Mouse (Mus musculus): Measurements from ENCODE around the gene Padi1.

The Padi1 gene

DNA sequence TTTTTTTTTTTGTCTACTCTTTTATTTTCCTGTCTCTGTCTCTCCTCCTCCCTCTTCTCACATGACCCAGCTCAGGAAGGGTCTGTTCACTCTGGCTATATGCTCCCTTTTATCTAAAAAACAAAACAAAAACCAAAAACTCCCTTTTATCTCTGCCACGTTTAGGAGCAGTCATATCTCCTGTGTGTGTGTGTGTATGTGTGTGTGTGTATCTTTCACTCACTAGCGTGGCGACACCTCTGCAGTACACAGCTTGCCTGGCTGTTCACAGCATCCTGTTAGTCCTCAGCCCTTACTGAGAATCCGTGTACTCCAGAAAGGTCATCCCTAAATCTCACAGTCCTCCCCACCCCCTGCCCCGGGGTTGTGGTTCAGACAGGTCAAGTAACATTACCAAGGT lies 30.1 kb downstream of the Padi1 start:
- DNase-seq: no peak

DNA sequence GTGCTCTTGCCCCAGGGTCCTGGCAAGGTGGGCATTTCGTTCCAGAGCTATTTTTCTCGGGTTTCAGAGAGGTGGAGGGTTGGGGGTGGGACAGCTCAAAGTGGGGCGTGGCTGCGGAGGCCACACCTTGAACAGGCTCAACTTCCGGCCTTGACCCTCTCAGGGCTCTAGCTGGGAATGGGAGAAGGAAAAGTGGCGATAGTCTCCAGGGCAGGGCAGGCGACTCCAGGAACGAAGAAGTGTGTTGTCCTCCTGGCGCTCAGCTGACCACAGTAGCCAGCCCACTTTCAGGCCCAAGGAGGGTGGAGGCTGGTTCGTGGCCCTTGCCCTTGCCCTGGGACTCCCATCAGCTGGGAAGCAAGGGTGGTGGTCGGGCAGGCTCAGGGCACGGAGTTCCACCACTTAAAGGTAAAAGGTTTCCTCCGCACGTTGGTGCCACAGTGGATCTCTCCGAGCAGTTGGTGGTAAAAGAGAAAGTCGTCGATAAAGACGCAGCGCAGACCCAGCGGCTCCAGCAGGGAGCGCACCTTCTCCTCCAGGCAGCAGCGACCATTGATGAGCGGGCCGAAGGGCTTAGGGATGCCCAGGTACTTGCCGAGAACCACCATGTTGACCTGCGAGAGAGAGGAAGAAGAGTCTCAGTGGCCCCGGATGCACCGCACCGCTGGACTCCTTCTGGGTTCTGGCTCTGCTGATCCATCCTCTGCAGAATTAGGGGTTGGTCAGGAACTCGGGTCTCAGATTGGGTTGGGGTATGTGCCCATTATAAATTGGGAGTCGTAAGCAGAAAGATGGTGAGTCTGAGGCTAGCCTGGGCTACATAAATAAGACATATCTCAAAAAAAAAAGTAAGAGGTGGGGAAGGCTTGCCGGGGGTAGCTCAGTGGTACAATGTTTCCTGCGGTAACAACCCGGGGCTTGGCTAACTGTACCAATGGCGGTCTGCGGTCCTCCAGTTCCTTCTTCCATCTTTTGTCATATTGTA lies 31.0 kb downstream of the Padi1 start:
- peak; percentile 56 to 78 for DNase-seq

DNA sequence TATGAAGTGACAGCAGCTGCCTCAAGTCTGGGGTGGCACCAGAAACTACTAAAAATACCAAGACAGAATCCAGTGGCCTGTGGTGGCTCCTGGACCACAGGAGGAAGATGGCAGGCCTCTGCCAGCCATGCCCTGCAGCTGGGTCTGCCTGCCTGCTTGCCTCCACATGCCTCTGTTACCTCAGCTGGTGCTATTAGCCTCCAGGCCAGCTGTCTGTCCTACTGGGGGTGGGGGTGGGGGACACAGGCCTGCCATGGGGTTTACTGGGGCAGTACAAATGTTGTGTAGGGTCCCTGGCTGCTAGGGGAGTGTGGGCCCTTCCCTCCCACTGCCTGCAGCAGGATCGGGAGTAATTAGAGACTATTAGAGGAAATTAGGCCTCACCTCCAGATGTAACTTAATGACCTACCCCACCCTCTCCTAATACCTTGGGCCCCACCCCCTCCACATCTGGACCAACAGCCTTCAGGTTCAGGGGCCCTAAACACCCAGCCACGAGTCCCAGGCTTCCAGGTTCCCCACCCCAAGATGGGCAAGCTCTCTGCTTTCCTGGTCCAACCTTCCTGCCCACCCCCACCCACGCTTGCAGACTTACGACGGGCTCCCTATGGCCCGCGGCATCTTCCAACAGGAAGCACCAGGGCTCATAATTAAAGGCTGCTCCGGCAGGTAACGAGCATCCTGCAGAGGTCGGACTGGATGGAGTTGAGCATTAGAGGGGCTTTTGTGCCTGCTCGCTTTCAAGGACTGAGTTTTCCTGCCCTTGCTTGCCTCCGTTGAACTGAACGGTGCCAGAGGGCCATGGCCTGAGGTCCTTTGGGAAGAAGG lies 32.0 kb downstream of the Padi1 start:
- DNase-seq: no peak

DNA sequence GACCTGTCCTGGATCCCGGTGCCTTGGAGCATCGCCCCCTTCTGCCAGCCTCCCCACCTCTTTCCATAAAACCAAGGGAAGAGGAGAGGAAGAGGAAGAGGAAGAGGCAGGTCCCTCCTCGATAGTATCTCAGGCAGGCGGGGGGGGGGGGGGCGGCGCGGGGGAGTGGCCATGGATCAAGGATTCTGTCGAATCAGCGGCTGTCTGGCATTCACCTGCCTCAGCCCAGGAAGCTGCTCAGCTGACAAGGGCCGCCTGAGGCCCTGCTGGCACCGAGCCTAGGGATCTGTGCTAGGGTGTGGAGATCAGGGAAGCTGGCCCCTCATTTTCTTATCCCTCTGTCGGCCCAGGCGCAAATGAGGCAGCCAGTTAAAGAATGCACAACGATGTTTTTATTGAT lies 33.0 kb downstream of the Padi1 start:
- DNase-seq: peak; percentile 49 to 72

DNA sequence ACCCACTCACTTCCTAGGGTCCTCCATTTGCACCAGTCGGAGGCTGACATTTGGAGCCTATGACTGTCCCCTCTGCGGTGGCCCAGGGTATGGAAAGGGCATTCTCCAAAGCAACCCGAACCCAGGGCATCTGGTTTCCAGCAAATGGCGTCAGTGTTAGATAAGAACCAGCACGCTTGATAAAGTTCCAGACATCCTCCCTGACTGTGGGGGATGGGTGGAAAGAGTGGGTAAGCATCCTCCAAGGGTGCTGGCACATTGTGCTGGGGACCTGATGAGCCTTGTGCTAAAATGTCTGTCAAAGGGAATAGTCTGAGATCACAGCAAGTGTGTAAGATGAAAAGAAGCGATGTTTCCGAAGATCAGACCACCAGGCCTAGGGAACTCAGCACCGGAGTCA lies 33.4 kb downstream of the Padi1 start:
- no peak for DNase-seq

DNA sequence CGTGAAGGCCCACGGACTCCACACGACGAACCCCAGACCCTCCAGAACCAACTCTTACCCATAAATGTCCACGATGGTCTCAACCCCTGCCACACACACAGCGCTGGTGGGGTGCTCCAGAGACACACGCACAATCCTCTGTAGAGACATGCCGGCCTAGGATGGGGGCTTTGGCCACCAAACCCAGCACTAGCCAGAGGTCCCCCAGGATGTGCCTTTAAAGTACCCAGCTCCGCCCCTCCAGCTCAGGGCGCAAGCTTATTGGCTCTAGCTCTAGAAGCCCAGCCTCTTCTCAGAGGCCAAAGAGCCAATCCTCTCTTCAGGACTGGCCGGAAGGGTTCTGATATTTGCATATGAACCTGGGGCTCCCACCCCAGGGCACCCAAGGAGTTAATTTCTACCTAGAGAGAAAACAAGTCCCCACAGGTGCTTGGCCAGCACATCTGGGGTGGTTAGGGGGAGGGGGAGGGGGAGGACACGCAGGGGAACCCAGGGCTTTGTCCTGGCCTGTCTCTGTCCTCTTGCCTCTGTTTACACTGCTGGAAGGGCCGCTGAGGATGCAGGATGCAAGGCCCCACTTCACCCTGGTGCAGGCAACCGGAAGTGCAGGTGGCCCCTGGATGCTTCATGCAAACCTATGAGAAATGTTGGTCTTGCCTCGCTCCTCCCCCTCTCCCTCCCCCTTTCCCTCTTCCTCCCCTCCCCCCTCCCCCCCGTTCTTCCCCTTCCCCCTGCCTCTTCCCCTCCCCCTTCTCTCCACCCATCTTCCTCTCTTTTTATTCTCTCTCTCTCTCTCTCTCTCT lies 34.9 kb downstream of the Padi1 start, which contains the start of gene Padi3:
Gene Padi3, minus strand, starts transcription at position 191 of the 803 bp plus-strand sequence.
- no peak for DNase-seq

DNA sequence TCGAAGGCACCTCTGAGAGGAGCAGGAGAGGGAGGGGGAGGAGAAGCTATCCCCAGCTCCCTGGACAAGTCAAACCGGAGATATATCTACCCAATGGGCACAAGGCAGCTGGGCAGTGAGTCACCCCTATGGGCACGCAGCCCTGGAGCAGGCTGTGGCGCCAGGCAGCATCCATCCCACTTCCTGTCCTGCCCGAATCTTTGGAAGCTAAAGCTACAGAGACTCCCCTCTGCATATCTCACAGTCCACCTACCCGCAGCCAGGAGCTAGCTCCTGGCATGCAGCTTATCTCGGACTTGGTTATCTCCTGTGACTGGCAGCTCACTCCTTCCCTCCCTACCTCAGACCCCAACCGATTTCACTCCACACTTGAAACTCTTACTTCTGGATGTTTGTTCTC lies 36.5 kb downstream of the Padi1 start:
- no peak for DNase-seq

DNA sequence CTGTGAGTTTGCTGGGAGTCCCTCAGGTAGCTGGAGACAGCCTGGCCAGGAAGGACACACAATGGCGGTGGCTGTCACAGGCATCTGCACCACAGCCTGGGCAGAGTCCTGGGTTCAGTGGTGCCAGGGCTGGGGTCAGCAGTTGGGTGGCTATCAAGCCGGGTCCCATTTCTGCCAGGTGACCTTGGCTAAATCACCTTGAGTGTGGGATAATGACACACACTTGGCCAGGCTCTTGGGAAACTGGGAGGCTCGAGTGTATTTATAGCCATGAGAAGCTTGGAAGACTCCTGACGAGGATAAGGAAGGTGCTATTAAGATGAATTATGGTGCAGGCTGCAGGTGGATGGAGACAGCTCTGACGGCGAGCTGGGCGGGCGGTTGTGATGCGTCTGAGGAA lies 41.0 kb downstream of the Padi1 start:
- DNase-seq: no peak

DNA sequence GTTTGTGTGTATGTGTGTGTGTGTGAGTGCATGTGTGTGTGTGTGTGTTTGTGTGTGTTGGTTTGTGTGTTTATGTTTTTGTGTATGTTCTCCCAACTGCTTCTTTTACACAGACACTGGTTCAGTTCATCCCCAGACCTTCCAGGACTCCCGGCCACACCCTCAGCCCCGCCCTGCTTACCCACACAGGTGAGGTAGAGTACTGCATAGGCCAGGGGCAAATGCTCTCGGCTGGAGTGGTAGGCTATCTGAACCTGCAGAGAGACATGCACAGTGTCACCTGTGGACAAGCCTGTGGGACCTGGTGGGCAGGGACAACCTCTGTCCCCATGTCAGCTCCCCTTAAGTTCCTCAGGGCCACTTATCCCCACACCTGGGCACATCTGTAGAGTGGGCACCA lies 44.2 kb downstream of the Padi1 start:
- no peak for DNase-seq

DNA sequence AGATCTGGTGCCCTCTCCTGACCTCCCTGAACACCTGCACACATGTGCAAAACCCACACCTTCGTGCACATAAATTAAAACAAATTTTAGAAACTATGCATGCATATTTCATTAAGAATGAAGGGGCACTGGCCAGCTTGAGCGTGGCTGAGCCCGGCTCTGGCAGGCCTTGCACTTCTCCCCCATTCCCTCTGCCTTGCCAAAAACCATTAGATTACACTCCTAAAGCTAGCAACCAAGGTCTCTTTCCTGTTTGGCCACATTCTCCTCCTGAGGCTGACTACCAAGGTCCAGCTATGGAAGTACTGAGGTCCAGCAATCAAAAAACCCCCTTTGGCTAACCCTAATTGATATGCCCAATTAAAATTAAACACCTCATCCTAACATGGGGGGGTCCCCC lies 48.8 kb downstream of the Padi1 start:
- DNase-seq: no peak

DNA sequence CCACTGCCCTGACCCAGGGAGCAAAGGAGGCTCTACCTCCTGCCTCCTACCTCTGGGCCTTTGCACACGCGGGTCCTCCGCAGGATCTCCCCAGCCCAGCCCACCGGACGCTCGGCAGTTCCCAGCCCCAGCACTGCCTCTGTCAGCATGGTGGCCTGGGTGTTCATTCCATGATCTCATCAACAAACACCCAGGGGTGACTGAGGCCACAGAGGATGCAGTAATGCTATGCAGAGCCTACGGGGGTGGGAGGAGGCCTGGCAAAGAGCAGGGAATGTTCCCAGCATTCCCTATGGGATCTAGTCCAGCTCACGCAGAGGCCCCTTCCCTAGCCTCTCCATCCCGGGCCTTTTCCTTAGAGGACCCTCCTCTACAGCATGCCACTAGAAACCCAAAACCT lies 50.9 kb downstream of the Padi1 start:
- DNase-seq: no peak

DNA sequence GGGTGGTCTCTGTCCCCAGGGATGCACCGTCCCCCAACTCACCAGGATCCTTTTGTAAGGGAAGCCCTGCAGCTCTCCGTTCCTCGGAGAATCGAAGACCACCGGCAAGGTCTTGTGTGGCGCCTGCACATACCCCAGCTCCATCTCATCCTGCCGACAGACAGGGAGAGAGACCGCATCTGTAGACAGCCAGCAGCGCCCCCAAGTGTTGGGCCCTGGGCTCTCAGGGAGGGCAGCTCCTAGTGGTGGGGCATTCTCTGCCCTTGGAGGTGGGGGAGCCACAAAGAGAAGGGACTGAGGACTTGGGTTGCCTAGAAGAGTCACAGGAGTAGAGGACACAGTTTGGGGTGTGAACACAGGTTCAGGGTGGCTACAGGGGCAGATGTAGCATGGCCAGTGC lies 51.8 kb downstream of the Padi1 start:
- no peak for DNase-seq

DNA sequence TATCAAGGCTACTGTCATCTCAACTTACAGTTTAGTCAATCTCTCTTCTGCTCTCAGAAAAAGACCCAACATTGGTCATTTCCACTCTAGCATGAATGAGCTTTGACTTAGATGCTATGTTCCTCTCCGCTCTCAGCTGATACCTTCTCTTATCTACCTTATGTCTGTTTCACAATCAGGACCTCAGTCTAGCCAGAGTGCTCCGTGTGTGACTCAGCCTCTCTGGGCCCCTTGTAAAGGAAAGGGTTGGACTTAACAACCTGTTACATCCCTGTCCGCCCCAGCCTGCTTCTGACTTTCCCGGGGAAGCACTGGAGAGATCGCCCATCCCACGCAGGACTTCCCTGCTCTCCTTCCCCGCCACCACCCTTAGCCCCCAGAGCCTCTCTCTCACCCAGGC lies 53.0 kb downstream of the Padi1 start:
- no peak for DNase-seq

DNA sequence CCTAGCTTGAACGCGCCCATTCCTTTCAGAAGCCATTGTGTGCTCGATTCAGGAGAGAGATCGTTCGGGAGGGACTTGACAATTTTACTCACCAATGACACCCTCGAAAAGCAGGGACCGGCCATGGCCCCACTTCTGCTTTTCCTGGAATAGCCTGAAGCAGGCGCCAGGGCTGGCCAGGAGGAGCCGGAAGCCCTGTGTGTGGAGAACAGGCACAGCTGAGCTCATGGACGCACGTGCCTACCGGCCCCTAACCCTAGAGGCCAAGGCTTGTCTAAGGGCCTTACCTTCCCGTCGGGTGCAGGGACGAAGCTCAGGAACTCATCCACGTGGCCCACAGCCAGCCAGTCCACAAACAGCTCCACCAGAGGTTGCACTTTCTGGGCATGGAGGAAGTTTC lies 54.5 kb downstream of the Padi1 start:
- DNase-seq: no peak

DNA sequence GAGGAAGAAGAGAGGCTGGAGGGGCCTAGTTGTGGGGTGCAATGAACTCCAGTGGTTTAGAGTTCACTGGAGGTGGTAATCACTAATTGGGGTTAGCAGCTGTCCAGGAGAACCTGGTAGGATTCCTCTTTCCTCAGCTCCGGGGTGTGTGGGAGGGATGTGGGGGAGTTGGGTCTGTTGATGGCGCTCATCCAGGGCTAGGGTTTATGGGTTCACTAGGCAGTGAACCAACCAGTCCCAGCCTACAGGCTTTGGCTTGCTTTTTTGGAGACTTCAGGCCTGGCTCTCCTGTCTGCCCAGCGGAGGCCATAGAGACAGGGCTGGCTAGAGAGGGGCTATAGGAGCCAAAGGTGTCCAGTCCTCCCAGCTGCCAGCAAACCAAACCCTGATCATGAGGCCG lies 55.6 kb downstream of the Padi1 start:
- no peak for DNase-seq

DNA sequence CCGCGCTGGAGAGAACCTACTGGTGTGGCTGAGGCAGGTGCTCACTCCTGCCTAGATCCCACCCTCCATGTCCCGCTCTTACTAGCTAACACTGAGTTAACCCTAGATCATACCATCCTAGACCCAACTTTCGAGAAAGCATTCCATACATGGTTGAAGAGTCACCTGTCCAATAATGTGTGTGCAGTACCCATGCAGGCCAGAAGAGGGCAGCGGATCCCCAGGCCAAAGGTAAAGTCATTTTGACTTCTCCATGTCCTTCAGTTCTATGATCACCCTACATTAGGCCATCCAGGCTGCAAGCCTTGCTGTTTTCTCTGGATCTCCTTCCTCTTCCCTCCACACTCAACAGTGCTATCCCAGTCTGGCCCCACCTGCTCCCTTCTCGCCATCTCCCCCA lies 56.6 kb downstream of the Padi1 start:
- DNase-seq: peak; percentile 67 to 81

DNA sequence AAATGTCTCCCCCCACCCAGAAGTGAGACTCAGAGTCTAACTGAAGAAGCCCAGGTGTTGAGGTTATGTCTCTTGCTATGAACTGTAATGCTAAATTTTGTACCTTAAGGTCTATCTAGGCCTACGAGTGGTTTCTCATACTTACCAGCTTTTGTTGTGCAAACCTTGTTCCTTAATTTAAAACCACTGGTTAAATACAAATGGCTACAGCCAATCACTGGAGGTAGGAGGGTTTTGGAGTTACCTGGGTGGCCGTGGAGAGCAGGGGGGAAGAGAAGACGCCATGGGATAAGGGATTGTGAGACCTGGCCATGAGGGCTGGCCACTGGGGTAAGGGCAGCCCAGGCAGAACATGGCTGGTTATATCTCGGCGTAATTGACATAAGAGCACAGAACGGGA lies 57.3 kb downstream of the Padi1 start:
- DNase-seq: no peak

DNA sequence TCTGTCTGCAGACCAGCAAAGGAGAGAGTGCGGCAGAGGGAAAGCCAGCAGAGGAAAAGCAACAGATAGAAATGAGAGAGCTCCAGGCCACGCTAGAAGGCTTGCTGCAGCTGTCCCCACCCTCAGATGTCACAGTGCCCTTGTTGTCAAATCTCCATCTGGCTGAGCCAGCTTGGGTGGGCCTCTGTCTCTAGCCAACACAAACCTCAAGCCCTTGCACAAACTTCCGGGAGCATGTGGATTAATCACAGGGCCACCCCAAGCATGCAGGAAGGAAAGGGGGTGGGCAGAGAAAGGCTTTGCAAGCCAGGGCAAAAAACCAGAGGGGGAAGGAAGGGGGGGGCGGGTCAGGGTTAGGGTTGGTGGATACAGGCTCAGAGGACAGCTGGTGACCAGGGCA lies 58.2 kb downstream of the Padi1 start:
- DNase-seq: peak; percentile 36 to 64

DNA sequence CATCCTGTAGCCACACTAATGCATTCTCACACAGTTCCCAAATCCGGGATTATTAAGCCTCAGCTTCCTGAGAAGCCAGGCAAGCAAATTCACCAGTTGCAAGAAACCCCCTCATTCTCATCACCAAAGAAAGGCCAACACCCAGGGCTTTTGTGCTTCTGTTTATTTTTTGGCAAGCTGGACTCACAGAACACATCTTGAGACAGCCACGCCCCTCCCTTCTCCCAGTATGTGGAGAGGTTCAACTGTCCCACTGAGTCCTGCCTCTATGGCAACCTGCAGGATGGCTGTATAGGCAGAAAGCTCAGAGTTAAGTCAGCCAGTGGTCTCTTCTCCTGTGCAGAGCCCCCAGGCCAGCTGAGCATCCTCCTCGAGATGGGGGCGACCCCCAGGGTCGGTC lies 60.4 kb downstream of the Padi1 start:
- DNase-seq: no peak

DNA sequence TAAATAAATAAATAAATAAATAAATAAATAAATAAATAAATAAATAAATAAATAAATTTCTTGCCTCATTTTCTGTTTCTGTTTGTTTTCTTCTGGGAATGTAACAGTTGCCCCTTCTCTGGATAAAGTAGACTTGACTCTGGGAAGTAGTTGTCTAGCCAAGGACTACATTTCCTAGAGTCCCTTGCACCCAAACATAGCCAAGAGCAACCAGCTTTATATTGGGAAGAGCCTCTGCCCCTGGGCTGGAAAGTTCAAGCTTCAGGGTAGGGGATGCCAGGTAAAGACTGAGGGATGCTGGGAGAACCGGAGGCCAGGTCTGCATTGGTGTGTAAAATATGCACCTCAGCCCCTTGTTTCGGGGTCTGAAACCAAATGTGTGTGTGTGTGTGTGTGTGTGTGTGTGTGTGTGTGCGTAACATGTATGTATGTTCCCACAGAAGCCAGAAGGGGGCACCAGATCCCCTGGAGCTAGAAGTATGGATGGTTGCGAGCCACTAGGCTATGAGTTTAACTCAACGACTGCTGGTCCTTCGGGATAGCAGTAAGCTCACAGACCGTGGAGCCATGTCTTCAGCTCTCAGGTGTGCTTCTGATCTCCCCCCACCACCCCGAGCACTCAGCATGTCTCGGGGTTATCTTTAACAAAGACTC lies 61.2 kb downstream of the Padi1 start:
- no peak for DNase-seq

DNA sequence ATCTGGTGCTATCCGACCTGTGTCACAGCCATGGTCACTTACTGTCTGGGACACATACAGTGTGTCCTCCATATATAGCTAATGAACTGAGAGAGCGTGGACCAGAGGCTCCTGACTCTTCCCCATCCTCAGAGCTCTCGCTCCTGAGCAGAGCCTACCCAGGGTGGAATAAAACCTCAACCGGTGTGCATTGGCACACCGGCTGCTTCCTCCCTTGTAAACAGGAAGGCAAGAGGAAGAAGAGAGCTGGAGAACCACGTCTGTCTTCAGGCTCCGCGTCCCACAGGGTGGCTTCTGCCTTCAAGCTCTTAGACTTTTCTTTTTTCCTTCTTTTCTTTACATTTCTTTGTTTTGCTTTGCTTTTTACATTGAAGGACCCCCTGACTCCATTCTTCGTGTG lies 62.8 kb downstream of the Padi1 start:
- DNase-seq: no peak

DNA sequence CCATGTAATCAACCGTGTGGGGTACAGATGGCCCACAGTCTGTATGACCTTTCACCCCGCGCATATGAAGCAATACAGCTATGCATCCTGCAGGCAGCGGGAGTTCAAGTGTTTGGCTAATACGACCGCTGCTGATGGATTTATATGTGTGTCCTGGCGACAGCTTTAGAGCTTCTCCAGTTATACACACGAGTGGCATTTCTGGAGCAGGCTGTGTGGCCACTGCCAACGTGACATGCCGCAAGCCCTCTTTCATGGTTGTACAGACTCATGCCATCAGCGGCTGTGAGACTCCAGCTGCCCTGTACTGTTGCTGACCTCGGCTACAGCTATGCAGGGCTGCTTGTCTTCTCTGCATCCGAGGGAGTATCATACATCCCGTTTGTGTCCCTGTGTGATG lies 65.1 kb downstream of the Padi1 start:
- DNase-seq: no peak

Data from kidney, postnatal 25 days (tissue).